Mouse (Mus musculus) liver, adult 2 months (tissue): ENCODE measurements around the gene Hspa5. TPM values are rescaled to one million over a fixed set of nuclear protein-coding genes. Genes with fewer than 3 reads are reported as not detected.
"Not testable (repeated sequence)": the region's sequence is repeated elsewhere in the genome, so short reads cannot be mapped to it uniquely, and the experiment has no call there.

Experiments
- DNase-seq: peaks from one replicate; pipeline ENCODE4 v3.0.0-alpha.2; 2011; ENCODE audit warnings: low read depth, low spot score; ENCODE audit errors: extremely low read depth
- H3K27ac ChIP-seq: fragments of 200-500 bp; replicated peaks from 2 replicates; pipeline ENCODE4 v1.5.1; 2012; ENCODE audit warnings: low read depth, mild to moderate bottlenecking, control low read depth, inconsistent platforms, low read length; ENCODE audit not compliant: insufficient read depth
- H3K27me3 ChIP-seq: fragments of 200-500 bp; 2 replicates; pipeline ENCODE4 v1.6.1; 2012; ENCODE audit warnings: mild to moderate bottlenecking, moderate library complexity, low read length, inconsistent platforms; ENCODE audit not compliant: control insufficient read depth, insufficient read depth
- H3K36me3 ChIP-seq: fragments of 200-500 bp; 2 replicates; pipeline ENCODE4 v1.6.1; 2012; ENCODE audit warnings: low read length, inconsistent platforms; ENCODE audit not compliant: control insufficient read depth, insufficient read depth
- H3K4me1 ChIP-seq: fragments of 200-500 bp; 2 replicates; pipeline ENCODE4 v1.6.1; 2011; ENCODE audit warnings: low read length; ENCODE audit not compliant: control insufficient read depth, insufficient read depth
- H3K4me3 ChIP-seq: fragments of 200-500 bp; 2 replicates; pipeline ENCODE4 v1.5.1; 2011; ENCODE audit warnings: low read depth, mild to moderate bottlenecking, control low read depth, low read length, moderate library complexity; ENCODE audit not compliant: insufficient read depth
- H3K79me2 ChIP-seq: fragments of 200-500 bp; 2 replicates; pipeline ENCODE4 v1.6.1; 2012; ENCODE audit warnings: inconsistent platforms, mild to moderate bottlenecking, low read length, moderate library complexity; ENCODE audit not compliant: control insufficient read depth, insufficient read depth
- H3K9ac ChIP-seq: fragments of 200-500 bp; 2 replicates; pipeline ENCODE4 v1.6.1; 2012; ENCODE audit warnings: low read depth, mild to moderate bottlenecking, control low read depth, inconsistent platforms, low read length
- CTCF ChIP-seq: fragments of 200-500 bp; IDR thresholded peaks from 2 replicates; pipeline ENCODE4 v1.5.1; 2011; ENCODE audit warnings: low read depth, low read length, control low read depth
- POLR2A ChIP-seq: fragments of 200-500 bp; IDR thresholded peaks from 2 replicates; pipeline ENCODE4 v1.6.1; 2011; ENCODE audit warnings: low read length, control low read depth; ENCODE audit not compliant: insufficient read depth; ENCODE audit errors: extremely low read depth
- whole genome bisulfite sequencing: fragments of 180-500 bp; shearing (Covaris S2); methylation state at CpG from one replicate; pipeline ENCODE4 v1.1.7; 2018; 5-methylcytosine and 5-hydroxymethylcytosine counted together
- polyA plus RNA-seq: library from polyadenylated mRNA; depleted of rRNA; stranded (reverse); fragments of >200 nt; gene quantifications from 2 replicates; pipeline ENCODE4 v1.2.3, GENCODE M21; 2012
- total RNA-seq: library from RNA; depleted of rRNA; stranded (reverse); fragments of >200 nt; gene quantifications from 2 replicates; pipeline ENCODE4 v1.2.3, GENCODE M21; 2014

Hspa5 gene
- total and polyA plus RNA-seq, 2 experiments: 843 to 1,344 TPM

- H3K4me1 ChIP-seq: no peaks in the 10 kb centered on the region
- DNase-seq: no peak
- TF ChIP-seq POLR2A (no peak), CTCF (no peak)
- H3K79me2 ChIP-seq: no peaks in the 10 kb centered on the region
- WGBS: 94% methylated on average over 8 of the region's 8 CpGs
- H3K36me3 ChIP-seq: peaks cover 1% of the 10 kb centered on the region
- H3K4me3 ChIP-seq: no peak overlapping the region
- no peaks in the 10 kb centered on the region for H3K27me3 ChIP-seq
- H3K9ac ChIP-seq: no peak overlapping the region
- no peak overlapping the region for H3K27ac ChIP-seq
These were observed 18.5 kb downstream of the Hspa5 start for GRCm38 (mm10) chr2:34790282-34790681.

- DNase-seq, H3K4me3 ChIP-seq, H3K4me1 ChIP-seq, H3K27me3 ChIP-seq, H3K36me3 ChIP-seq, H3K27ac ChIP-seq, H3K79me2 ChIP-seq, H3K9ac ChIP-seq: not testable (repeated sequence)
- 89% methylated on average over 2 of the region's 2 CpGs for WGBS
These were observed 20.8 kb downstream of the Hspa5 start for GRCm38 (mm10) chr2:34792543-34792942.

- Histone ChIP-seq H3K79me2 (no peaks in the 10 kb centered on the region; the same call in 1 of the 2 replicates), H3K27ac (no peak overlapping the region), H3K36me3 (no peaks in the 10 kb centered on the region; the same call in 1 of the 2 replicates), H3K4me3 (no peak overlapping the region), H3K27me3 (no peaks in the 10 kb centered on the region), H3K4me1 (peaks cover 3% of the 10 kb centered on the region; the same call in 1 of the 2 replicates), H3K9ac (no peak overlapping the region)
- no peak for DNase-seq
- TF ChIP-seq POLR2A (no peak), CTCF (no peak)
- WGBS: 95% methylated on average over 2 of the region's 2 CpGs
These were observed 22.7 kb downstream of the Hspa5 start for GRCm38 (mm10) chr2:34794511-34794910.

DNA sequence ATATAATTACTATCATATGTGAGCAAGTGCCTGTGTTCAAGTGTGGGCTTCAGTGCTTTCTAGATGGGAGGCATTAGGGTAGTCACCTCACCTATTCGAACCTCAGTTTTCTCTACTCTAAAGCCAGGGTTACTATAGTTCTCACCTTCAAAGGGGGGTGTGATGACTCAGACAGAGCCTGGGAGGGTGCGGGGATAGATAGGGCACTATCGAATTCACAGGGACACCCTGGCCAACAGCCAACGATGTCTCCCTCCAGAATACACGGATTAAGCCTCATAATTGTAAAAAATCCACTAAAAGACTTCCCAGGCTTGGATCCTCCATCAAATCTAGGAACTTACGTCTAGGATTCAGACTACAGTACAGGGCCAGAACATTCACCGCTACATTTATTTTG lies 23.7 kb downstream of the Hspa5 start:
- no peak overlapping the region for H3K4me3 ChIP-seq
- no peak overlapping the region for H3K27ac ChIP-seq
- DNase-seq: no peak
- H3K36me3 ChIP-seq: no peaks in the 10 kb centered on the region; the same call in 1 of the 2 replicates
- no peaks in the 10 kb centered on the region for H3K27me3 ChIP-seq
- no peaks in the 10 kb centered on the region; the same call in 1 of the 2 replicates for H3K79me2 ChIP-seq
- H3K9ac ChIP-seq: no peak overlapping the region
- H3K4me1 ChIP-seq: peaks cover 3% of the 10 kb centered on the region; the same call in 1 of the 2 replicates
- no peak for TF ChIP-seq POLR2A
- TF ChIP-seq CTCF: no peak
- 90% methylated on average over 7 of the region's 7 CpGs for WGBS

DNA sequence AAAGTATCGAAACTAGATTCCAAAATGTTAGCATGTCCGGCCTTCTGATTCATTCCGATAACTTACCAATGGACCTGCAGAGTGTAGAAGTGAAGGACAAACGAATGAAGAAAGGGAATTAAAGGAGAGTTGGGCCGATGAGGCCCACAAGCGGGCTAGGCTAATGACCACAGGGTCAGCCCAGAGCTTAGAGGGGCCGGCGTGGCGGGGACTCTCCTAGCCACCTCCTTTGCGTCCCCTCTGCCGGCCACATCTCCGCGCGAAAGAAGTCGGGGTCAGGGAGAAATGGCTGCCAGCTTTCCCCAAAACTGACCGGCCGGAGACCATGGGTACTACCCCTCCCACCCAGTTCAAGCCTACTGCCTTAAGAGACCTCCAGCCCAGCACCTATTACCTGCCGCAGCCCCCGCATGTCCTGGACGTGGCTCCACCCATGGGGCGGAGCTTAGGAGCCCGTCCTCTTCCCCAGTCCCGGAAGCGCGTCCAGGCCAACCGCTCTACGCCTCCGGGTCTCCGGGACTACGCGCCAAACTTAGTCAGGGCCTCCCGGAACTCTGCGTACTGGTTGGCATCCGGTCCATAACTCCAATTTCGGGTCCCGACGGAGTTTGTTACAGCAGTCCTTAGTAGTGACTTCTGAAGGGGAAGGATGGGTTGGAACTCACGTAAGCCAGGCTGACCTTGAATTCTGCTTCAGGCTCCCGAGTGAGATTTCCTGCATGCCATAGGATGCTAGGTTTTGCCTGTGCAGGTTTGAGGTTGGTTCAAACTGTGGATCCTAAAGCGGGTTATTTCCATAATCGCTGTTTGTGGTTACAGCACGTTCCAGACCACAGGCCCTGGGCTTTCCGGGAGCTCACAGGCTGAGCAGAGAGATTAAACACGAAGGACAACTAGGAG lies 27.8 kb downstream of the Hspa5 start, which contains the start of gene Rabepk:
Gene Rabepk (minus strand): TSS at position 556 of the 900 bp plus-strand sequence.
- 2% methylated on average over 44 of the region's 44 CpGs for WGBS
- no peaks in the 10 kb centered on the region; the same call in 1 of the 2 replicates for H3K36me3 ChIP-seq
- peak; percentile 25; the same call in 1 of the 2 replicates for TF ChIP-seq POLR2A
- no peak for TF ChIP-seq CTCF

GRCm38 (mm10) chr2:34800371-34800770 lies 28.6 kb downstream of the Hspa5 start:
- TF ChIP-seq CTCF (no peak), POLR2A (no peak)
- WGBS: 70% methylated on average over 7 of the region's 7 CpGs
- no peak overlapping the region for H3K9ac ChIP-seq
- DNase-seq: no peak
- H3K27ac ChIP-seq: no peak overlapping the region
- peaks cover 14% of the 10 kb centered on the region for H3K4me1 ChIP-seq
- H3K4me3 ChIP-seq: no peak overlapping the region
- H3K36me3 ChIP-seq: peaks cover 2% of the 10 kb centered on the region; the same call in 1 of the 2 replicates
- no peaks in the 10 kb centered on the region for H3K27me3 ChIP-seq
- H3K79me2 ChIP-seq: peaks cover 9% of the 10 kb centered on the region; the same call in 1 of the 2 replicates

More for the DNA sequence above, 27.8 kb downstream of the Hspa5 start, which contains the start of gene Rabepk:
- Histone ChIP-seq H3K4me1 (peaks cover 8% of the 10 kb centered on the region), H3K79me2 (peaks cover 8% of the 10 kb centered on the region; the same call in 1 of the 2 replicates), H3K27me3 (no peaks in the 10 kb centered on the region), H3K27ac (peak within 1 kb of the TSS; percentile 68), H3K9ac (peak within 1 kb of the TSS; percentile 76), H3K4me3 (peak within 1 kb of the TSS; percentile 84)
- peak; percentile 77 for DNase-seq
